Mouse (Mus musculus) gastrocnemius, adult 18-20 months (tissue): Measurements from ENCODE around the gene Usp3. TPM values are rescaled to one million over a fixed set of nuclear protein-coding genes. Genes with fewer than 3 reads are reported as not detected.
A peak's percentile ranks its signal among the peaks of the same experiment; 100 is the strongest.

Experiments
- DNase-seq: peaks from one replicate; pipeline ENCODE4 v3.0.0; 2021; ENCODE audit warnings: low spot score
- long read RNA-seq, 2 experiments: library from polyadenylated mRNA; stranded (forward); transcript quantifications; one replicate each; pipeline ENCODE4 v2.0.0; 2021
- total RNA-seq, 2 experiments: library from RNA; stranded (reverse); gene quantifications; 2 replicates each; pipeline ENCODE4 v1.2.3; 2021

Gene Usp3
- total RNA-seq, result 10 to 100 TPM; 10.1 to 11.0 TPM
- long read RNA-seq, experiment 1, full-length matches to known transcripts, result 8 of 12 reads
- long read RNA-seq, experiment 1, partial matches to known transcripts, result 0 of 12 reads
- long read RNA-seq, experiment 1, other reads (novel, unspliced or antisense), result 4 of 12 reads
- long read RNA-seq, experiment 2, full-length matches to known transcripts, result 5 of 8 reads
- long read RNA-seq, experiment 2, partial matches to known transcripts, result 1 of 8 reads
- long read RNA-seq, experiment 2, other reads (novel, unspliced or antisense), result 2 of 8 reads

DNA sequence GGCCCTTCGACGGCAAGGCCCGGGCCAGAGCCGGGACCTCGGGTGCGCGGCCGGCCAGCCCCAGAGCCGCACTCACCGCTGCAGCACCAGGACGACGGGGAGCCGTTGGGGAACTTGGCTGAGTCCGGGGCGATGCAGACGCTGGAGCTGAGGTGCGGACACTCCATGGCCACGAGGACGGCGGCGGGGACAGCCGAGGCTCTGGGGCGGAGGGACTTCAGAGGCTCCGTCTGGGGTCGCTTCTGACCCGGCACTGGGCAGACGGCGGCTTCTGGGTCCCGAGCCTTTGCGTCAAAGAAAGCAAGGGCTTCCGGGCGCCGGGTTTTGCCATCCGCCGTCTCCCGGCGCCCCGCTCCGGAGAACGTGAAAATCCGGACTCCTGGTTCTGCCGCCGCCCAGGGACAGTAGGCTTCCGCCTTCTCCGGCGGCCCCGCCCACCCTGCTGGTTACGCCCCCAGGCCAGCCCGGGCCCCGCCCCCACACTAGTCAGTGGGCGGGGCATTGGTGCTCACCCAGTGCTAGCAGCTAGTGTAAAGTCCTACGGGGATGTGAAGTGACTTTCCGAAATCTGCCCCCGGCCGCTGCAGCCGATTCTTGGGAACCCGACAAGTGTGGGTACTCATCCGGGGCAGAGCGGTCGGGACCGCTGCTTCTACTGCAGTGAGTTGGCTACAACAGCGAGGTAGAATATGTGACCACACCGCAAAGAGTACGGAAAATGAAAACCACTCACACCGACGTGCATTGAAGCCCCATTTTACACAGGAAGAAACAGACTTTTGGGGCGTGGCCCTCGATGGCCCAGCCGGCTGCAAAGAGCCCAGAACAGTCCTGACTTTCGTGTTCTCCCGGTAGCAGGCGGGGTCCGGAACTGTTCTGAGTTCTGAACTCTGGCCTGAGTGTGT is at the start of gene Usp3:
Usp3 (minus strand) TSS at position 435 of the 905 bp plus-strand sequence.
- DNase-seq, result peak; percentile 95

DNA sequence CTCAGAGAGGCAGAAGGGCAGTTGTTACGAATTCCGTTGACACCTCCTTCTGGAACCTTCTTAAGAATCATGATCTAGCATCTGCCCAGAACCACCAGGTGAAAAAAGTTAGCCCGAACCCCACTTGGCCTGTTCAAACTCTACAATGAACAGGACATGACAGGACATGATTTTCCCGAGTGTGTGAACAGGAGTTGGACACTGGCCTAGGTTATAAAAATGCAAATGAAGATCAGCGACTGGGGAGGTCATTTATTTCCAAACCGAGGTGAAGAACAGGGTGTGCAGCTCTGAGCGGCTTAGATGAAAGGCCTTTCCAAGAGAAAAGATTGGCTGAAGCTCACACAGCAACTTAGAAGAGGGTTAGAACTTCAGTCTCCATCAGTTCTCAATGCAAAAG is 47.5 kb upstream of the Usp3 start:
- no peak for DNase-seq

DNA sequence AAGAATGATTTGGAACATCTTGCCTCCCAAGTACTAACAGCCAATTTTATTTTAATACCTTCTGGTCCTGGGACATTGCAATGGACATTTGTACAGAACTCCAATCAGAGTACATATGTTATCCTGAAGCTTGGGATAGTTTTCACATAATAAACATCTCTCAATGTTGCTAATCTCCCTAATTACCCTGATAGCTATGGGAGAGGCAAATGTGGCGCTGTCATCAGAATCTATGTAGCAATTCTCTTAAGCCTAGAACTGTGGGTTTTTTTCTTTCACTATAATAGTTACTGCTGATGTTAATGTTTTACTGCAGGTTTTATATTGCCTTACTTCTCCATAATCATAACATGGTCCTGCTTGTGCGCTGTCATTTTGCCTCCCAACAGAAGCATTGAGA is 46.7 kb upstream of the Usp3 start:
- DNase-seq, result no peak

DNA sequence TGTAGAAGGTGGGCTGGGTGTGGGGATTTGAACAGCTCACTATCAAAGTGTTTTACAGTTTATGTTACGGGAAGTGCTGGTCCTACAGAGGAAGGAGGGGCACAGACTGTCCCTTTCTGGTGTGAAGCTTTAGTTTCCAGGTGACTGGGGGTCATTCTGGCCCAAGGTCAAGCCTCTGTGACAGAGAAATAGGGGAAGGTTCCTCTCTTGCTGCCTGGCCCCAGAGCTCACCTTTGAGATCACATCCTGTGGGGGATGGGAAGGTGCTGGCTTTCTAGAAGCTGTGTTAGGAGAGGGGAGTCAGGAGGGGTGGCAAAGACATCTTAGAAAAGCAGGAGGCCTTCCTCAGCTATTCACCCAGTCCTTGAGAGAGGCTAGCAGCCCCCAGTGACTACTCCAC is 39.5 kb upstream of the Usp3 start:
- DNase-seq, result no peak

DNA sequence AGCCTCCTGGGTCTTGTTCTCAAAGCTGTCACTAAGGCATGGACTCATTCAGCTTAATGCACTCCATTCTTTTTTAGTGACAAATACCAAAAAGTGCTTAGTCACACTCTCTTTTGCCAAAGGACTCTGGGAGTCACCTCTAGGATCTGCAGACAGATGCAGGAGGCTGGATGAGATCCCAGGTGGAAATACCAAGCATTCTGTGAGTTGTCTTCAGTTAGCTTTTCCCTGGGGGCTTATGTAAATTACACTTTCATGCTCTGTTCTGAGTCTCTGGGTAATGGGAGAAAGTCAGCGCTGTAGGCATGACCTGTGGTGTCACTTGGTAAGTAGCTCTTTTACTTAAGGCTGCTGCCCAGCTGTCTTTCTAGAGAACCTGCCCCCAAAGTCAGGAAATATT is 38.0 kb upstream of the Usp3 start:
- DNase-seq, result peak; percentile 36

DNA sequence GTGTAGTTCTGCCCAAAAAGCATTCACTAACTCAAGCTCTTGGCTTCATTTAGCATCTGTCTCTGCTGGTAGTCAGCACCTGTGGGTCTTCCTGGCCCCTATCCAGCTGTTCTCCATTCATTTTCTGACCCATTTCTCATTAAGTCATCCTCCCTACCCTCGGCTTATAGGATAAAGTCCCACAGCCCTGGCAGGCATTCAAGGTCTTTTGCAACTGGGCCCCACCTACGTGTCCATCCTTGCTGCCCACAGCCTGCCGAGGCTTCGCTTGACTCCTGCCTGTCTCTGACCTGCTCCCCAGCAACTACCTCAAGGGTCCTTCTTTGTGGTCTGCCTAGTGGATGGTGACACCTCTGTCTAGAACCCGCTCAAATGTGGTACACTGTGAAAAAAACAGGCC is 33.7 kb upstream of the Usp3 start:
- no peak for DNase-seq

DNA sequence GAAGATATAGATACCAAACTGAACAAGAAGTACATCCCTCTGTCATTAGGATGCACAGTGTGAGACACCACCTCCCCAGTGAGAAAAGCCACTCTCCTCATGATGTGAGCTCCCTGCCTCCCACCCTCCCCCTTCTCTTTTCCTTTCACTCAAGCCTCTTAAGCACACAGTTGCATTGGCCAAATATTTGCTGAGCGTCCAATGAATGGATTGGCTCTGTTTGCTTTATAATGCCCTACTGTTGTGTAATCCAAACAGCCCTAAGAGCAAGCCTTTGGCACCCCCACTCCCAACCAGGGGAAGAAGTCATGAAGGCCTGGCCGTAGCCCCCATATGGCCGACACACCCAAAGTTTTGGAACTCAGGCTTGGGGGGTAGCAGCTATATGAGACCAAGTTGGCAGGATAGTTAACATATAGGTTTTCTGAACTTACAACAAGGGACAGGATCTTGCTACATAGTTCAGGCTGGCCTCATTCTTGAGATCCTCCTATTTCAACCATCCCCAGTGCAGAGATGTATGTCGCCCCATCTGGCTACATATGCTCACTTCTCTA is 33.1 kb upstream of the Usp3 start:
- no peak for DNase-seq

DNA sequence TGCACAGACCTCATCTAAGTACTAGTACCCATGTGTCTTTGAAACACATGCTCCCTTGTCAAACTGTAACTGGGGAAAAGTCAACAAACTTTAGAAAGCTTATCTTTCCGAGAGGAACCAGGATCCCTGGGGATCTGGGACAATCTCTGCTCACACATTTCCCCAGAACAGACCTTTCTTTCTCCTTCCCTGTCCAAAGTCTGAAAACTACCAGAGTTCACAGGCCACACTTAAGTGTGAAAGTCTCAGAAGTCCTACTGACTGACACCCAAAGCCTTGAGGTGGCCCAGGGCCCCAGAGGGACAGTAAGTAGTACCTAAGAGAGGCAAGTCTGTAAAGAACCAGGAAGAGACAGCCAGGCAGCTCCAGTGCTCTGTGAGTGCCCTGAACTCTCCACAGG is 31.9 kb upstream of the Usp3 start:
- no peak for DNase-seq

DNA sequence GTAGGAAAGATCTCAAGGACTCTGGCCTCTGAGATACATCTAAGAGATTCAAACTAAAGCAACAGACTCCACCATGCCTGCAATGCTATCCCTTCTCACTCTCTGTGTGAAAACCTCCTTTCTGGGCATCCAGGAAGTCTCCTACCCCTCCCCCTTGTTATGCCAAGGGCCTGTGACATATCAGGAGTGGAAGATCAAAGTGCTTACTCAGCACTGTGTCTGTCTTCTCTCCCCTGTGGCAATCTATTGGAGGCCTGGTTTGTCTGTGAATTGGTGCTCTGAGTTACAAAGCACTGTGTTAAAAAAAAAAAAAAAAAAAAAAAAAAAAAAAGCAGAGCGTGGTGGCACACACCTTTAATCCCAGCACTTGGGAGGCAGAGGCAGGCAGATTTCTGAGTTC is 30.7 kb upstream of the Usp3 start:
- no peak for DNase-seq

DNA sequence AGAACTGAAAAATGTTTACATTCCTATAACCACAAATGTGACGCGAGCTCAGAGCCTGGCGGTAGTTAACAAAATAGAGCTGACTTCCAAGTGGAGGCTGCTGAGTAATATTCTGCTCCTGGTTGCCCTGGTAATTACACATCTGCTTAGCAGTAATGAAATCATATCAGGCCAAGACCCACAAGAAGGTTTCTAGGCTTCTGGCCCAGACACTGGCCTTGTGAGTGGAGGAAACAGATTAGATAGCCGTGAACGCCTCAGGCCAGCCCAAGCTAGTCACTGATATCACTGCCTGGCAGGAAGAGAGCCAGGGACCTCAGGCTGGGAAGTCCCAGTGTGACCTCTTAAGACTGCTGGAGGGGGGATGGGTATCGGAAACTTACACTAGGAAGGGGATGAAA is 27.6 kb upstream of the Usp3 start:
- DNase-seq, result peak; percentile 86

DNA sequence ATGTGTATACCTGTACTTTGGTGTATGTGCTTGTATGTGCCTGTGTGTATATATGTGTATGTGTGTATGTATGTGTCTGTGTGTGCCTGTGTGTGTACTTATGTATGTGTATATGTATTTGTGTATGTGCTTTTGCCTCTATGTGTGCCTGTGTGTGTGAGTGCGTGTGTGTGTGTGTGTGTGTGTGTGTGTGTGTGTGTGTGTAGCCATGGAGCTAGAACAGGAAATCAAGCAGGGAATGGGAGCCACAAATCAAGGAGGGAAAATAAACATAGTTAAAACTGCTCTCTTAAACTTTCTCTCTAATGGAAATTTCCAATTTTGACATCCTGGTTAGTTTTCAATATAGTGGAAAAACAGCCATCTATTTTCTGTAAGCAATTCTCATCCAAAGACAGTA is 27.1 kb upstream of the Usp3 start:
- DNase-seq, result no peak

DNA sequence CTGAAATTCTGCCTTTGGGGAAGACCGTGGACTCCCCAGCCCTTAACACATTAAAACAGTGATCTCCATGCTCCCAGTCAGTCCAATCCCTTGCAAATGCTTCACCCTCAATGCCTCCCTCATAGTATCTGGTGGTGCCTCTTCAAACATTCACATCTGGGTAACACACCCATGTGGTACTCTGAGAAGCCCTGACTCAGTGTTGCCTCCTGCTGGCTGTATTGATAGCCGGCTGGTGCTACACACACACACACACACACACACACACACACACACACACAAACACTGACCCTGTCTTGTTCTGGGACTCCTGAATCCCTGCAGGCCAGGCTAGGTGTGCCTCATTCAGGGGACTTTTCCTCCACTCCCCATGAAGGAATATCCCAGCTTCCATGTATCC is 24.9 kb upstream of the Usp3 start:
- DNase-seq, result no peak

DNA sequence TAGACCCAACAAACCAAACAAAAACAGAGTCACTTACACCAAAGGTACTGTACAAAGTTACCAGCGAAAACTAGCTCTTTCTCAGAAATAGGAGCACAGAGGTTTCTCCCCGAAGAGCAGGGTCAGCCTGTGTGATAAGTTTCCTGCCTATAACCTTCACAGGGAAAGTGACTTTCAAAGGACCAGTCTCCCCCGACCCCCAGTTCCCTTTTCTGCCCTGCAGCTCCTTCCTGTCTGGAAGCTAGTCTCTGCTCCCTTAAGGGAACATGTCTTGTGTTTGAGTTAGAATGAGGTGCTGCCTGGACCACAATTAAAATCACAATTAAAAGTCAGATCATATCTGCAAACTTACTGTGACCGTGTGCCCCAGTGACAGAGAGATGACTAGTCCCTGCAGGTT is 23.9 kb upstream of the Usp3 start:
- no peak for DNase-seq

DNA sequence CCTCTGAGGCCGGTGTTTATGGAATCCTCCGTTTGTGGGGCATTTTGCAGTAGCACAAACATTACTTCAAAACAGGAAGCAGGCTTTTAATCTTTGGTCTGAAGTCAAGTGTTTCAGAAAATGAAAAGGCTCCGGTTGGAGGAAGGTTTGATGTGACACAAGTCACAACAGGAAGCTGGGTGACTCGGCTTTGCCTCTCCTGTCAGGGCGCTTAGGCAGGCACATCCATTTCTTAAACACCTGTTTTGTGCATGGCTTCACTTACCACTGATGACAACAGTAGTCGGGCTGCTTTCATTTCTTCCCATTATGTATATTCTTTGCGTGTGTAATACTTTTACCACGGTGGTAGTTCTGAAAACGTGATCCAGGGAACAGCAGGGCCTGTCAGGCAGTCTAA is 22.2 kb upstream of the Usp3 start:
- no peak for DNase-seq

DNA sequence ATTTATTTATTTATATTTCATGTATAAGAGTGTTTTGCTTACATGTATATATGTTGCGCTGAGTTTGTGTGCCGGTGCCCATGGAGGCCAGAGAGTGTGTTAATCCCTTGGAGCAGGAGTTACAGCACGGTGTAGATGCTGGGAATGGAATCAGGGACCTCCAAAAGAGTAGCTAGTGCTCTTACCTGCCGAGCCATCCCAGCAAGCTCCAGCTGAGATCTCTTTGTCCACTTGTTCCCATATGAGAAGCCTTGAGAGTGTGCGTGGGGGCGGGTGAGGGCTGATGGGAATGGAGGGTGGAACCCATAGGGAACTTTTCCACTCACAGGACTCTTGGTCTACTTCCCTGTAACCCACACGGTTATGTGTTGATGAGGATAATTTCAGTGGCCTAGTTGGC is 21.6 kb upstream of the Usp3 start:
- DNase-seq, result no peak

DNA sequence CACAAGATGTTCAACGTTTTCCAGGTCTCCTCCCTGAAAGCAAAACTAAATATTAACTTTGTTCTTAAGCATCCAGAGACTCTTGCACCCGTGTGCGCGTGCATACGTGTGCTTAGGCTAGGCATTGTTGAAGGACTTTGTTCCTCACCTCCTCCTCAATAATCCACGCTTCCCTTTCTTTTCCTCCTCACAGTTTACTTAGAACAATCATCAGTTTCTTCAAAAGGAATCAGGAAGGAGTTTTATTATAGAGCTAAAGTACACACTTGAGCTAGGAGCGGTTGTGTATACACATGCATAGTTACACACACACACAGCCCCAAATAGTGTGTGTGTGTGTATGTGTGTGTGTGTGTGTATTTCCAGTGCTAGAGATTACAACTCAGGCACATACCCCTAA is 20.7 kb upstream of the Usp3 start:
- DNase-seq, result no peak

DNA sequence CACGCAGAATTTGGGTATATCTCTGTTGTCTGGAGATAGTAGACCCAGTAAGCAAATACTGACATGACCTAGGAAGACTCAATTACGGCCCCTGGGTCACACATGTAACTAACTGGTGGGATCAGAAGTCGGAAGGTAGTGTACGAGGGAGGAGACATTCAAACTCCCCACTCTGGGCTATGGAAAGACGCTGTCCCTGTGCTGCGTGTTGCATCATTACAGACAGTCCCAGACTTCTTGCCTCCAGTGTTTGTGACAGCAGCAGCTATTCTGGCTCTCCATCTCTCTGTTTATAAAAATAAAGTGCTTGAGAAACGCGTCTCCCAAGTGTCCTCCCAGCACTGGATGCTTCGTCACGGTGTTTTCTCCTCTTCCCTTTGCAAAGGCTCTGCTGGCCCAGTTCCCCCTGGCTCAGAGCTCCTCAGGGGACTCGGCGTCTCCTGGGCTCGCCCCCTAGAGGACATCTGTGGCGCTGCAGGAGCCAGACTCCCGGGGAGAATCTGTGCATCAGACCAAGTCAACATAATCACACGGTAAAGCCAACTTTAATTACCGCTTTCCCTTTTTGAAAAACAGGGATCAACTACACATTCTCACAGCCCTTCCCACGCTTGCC is 18.6 kb upstream of the Usp3 start:
- DNase-seq, result peak; percentile 95

DNA sequence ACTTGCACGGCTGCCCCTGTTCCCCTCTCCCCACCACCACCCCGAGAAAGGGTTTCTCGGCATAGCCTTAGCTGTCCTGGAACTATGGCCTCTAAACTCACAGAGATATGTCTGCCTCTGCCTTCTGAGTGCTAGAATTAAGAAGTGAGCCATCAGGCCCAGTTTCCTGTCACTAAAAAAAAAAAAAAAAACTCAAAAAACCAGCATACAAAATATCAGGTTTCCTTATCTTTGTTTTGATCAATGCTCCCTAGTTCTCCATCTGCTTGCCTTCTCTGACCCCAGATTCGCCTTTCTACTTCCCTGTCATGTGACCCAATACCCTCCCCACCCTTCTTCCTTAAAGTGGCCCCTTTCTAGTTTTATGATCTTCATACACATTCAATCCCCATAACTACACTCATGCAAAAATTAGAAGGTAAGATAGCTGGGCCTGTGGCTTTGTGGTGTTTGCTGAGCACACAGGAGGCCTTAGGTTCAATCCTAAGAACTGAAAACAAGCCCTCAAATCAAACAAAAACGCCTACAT is 15.9 kb upstream of the Usp3 start:
- no peak for DNase-seq

DNA sequence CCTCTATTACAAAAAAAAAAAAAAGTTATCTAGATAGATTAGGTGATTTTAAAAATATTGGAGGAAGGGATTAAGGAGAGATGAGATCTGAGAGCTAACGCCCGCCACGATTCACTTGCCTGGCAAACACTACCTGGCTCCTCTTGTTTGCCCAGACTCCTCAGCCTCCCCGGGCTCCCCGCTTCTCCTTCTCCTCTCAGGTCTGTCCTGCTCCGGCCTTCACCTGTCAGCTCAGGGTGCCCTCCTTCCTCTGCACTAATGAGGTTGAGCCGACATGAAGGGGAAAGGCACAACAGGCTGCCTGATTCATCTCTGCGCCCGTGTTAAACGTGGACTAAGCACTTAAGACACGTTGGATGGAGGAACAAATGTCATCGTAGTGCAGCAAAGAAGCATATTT is 13.9 kb upstream of the Usp3 start:
- DNase-seq, result no peak

DNA sequence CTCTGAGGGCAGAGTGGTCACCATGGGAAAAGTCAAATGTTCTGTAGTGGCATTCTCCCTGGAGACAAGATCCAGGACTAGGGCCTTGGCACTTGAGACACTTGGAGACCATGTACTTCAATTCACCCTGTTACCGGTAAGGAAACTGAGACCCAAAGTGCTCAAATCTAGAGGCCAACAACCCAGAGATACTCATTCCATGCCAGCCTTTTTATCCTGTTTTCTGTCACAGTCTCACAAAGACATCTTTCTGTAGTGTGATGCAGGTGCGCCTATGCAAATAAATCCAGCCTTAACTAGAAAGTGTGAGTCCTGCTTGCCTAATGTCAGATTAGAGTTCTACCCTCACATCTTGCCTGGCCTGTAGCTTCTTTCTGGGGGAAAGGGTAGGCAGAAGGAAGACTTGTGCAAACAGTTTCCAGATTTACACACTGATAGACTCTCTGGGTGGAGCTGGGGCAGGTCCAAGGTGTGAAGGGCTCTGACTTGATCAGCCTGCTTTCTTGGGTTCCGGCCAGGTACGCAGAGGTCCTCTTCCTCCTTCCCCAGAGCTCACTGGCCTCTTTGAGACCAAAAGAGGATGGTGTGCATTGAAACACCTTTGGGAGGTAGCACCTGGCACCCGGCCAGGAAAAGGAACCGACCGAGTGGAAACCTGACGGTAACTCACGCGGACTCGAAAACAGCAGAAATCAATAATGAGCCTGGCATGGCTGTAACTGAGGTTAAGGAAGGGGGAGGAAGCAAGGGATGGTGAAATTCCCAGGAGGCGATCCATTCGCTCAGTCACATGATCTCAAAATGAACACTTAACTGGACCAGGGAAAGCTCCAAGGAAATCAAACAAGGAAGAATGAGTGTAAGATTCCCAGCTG is 13.2 kb upstream of the Usp3 start:
- peak; percentile 19 for DNase-seq
